Comparison of ENCODE assay signal across 9 mouse cellular contexts in genomic region chr2:113494401-113495080, GRCm38 (mm10).
A peak's percentile ranks its signal among the peaks of the same experiment; 100 is the strongest.
DNase-seq lines count a peak whose midpoint lies in the region; ATAC-seq lines count a peak whose summit lies in the region.
"Had no signal": no experiment of that assay in that cellular context is flagged by ENCODE, and none has a peak within 500 bp of the region (broad histone marks: within the 10 kb centered on the region; RNA-seq: fewer than 3 reads in every experiment).

No protein-coding gene starts in this region.

- intact Hi-C loops in left cerebral cortex, postnatal 4 days (cut with DNase I): loop anchor here (5.0 kb wide), 1 partner anchor 328 kb away; no protein-coding TSS in a partner anchor

- WGBS in forebrain, embryonic 13.5 days: 68% methylated on average over 6 of the region's 6 CpGs
- 68% methylated on average over 6 of the region's 6 CpGs for WGBS in forebrain, embryonic 10.5 days

- no peak overlapping the region for H3K4me3 ChIP-seq in forebrain, embryonic 13.5 days
- H3K4me3 ChIP-seq in forebrain, embryonic 10.5 days: no peak overlapping the region
- H3K4me3 ChIP-seq: midbrain, embryonic 12.5 days had no signal

- no peak overlapping the region for H3K9ac ChIP-seq in forebrain, embryonic 13.5 days
- H3K9ac ChIP-seq: midbrain, embryonic 12.5 days had no signal

- H3K27ac ChIP-seq in forebrain, embryonic 13.5 days: no peak overlapping the region
- H3K27ac ChIP-seq in forebrain, embryonic 10.5 days: no peak overlapping the region
- H3K27ac ChIP-seq: midbrain, embryonic 12.5 days had no signal

- H3K4me1 ChIP-seq in forebrain, embryonic 13.5 days: no peaks in the 10 kb centered on the region
- no peaks in the 10 kb centered on the region for H3K4me1 ChIP-seq in forebrain, embryonic 10.5 days
- H3K4me1 ChIP-seq: midbrain, embryonic 12.5 days had no signal

- no peak overlapping the region for H3K4me2 ChIP-seq in forebrain, embryonic 13.5 days
- H3K4me2 ChIP-seq: midbrain, embryonic 12.5 days had no signal

- no peaks in the 10 kb centered on the region for H3K36me3 ChIP-seq in forebrain, embryonic 13.5 days (ENCODE audit: poor library complexity, severe bottlenecking)
- H3K36me3 ChIP-seq in forebrain, embryonic 10.5 days (replicated peaks): no peaks in the 10 kb centered on the region
- H3K36me3 ChIP-seq in splenic B cell, adult 2 months (ENCODE audit: control insufficient read depth, insufficient read depth, low read length, poor library complexity, severe bottlenecking): no peaks in the 10 kb centered on the region
- H3K36me3 ChIP-seq: midbrain, embryonic 12.5 days had no signal

- H3K9me3 ChIP-seq in forebrain, embryonic 13.5 days (replicated peaks): no peaks in the 10 kb centered on the region
- H3K9me3 ChIP-seq in forebrain, embryonic 10.5 days: no peaks in the 10 kb centered on the region
- H3K9me3 ChIP-seq: midbrain, embryonic 12.5 days had no signal

- peak; percentile 45; the same call in 1 of the 2 replicates for ATAC-seq in forebrain, embryonic 13.5 days
- peak; percentile 88 for ATAC-seq in granulocyte monocyte progenitor cell, adult 5-6 weeks (replicated peaks; ENCODE audit: poor library complexity, severe bottlenecking)

- no peak for DNase-seq in forebrain, embryonic 10.5 days (ENCODE audit: extremely low spot score, low spot score)
- peak; percentile 17 for DNase-seq in left cerebral cortex, adult 11 months (ENCODE audit: low spot score)
- no peak for DNase-seq in left cerebral cortex, postnatal 4 days
- peak; percentile 26 for DNase-seq in MEL-GATA-1-ER (ENCODE audit: extremely low read depth, low read depth)
- DNase-seq in splenic B cell, adult 2 months (ENCODE audit: low read depth, low spot score): peak; percentile 46
- DNase-seq in thymus, postnatal 4 days: no peak

- H3K27me3 ChIP-seq in forebrain, embryonic 13.5 days: no peaks in the 10 kb centered on the region
- H3K27me3 ChIP-seq in forebrain, embryonic 10.5 days (ENCODE audit: poor library complexity, severe bottlenecking): no peaks in the 10 kb centered on the region
- no peaks in the 10 kb centered on the region for H3K27me3 ChIP-seq in splenic B cell, adult 2 months (ENCODE audit: control insufficient read depth, insufficient read depth, low read length, poor library complexity, severe bottlenecking)
- H3K27me3 ChIP-seq: midbrain, embryonic 12.5 days had no signal

Comparison
In these comparisons a context has a peak if more than half of its experiments do, and no peak if none do; other contexts are left out.
1. DNase-seq: peak in left cerebral cortex, adult 11 months (single experiment), MEL-GATA-1-ER (single experiment) and splenic B cell, adult 2 months (single experiment); none in forebrain, embryonic 10.5 days (single experiment), left cerebral cortex, postnatal 4 days (single experiment) and thymus, postnatal 4 days (single experiment).